Mouse (Mus musculus): ENCODE measurements around the gene Olfr1221. TPM values are rescaled to one million over a fixed set of nuclear protein-coding genes. Genes with fewer than 3 reads are reported as not detected.
"Not testable (repeated sequence)": the region's sequence is repeated elsewhere in the genome, so short reads cannot be mapped to it uniquely, and the experiment has no call there.

Olfr1221 gene
- not detected in 2 replicates for polyA plus RNA-seq (2016; fragmentation: Nextera tagmentation; extraction: Ambion mirVana)

DNA sequence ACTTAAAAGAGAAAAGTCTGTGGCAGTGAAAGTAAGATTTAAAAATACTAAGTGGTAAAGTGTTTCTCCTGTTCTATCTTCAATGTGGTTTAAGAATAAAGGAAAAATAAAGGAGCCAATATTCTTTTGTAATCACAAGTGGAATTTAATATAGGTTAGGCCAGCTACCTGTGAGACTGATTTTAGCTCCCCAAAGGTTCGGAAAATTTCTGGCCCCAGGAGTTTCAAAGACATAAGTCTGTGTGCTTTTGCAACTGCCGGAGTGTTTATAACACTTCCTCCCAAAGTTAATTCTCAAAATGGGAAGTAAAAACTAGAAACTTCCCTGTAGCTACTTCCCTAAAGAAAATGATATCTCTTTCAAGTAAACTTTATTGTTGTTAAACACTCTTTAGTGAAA, at the start of gene Olfr1221:
TSS of gene Olfr1221 (minus strand) at position 101 of the 400 bp plus-strand sequence.
- no peak within 1 kb of the TSS for H3K4me3 ChIP-seq
- ATAC-seq (ENCODE audit: low FRiP score, low read depth), result no peak
- WGBS, result 90% methylated on average over 2 of the region's 2 CpGs
- no peak within 1 kb of the TSS for H3K9ac ChIP-seq (replicated peaks)
- H3K27me3 ChIP-seq, result no peaks in the 10 kb centered on the region
- no peaks in the 10 kb centered on the region for H3K9me3 ChIP-seq
- no peaks in the 10 kb centered on the region for H3K36me3 ChIP-seq
- H3K4me2 ChIP-seq (replicated peaks), result no peak within 1 kb of the TSS
- no peaks in the 10 kb centered on the region for H3K4me1 ChIP-seq
- no peak within 1 kb of the TSS for H3K27ac ChIP-seq (replicated peaks)

DNA sequence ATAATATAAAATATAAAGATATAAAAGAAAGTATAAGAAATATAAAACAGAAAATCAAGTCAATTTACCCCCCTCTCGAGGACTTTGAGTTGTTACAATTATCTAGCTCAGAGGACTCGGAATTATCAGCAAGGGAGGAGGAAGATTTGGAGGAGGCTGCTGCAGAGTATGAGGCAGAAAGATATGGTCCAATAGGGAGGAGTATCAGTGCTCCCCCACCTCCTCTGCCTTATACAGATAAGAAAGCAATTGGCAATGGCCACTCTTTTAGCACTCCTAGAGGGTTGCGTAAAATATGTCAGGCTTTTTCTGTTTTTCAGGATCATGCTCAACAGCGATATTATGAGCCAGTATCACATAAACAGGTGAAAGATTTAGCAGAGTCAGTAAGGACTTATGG, 47.6 kb upstream of the Olfr1221 start:
- not testable (repeated sequence) for H3K4me3 ChIP-seq; H3K9ac ChIP-seq (replicated peaks); H3K4me1 ChIP-seq; ATAC-seq (ENCODE audit: low FRiP score, low read depth); H3K36me3 ChIP-seq; H3K9me3 ChIP-seq; H3K27ac ChIP-seq (replicated peaks); H3K27me3 ChIP-seq; H3K4me2 ChIP-seq (replicated peaks)
- 92% methylated on average over 4 of the region's 4 CpGs for WGBS

DNA sequence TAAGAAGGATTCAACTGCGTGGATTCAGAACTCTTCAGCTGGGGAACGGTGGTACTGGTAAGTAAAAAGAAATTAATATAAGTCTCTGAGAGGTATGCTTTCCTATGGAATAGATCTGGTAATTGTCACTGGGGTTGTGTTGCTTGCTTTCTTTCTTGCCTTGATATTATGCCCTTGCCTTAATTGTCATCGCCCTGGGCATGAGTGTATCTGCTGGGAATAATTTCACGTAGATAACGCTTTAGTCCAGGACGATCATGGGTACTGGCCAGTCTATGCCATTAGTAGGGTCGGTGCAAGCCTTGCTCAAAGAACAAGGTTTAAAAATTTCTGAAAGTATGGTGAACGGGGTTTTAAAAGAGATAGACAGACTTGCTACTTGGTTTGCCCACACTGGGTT, 46.9 kb upstream of the Olfr1221 start, which contains the start of gene Olfr1224-ps1:
TSS of gene Olfr1224-ps1 (minus strand) at position 101 of the 400 bp plus-strand sequence.
- not testable (repeated sequence) for H3K27ac ChIP-seq (replicated peaks); H3K9me3 ChIP-seq; ATAC-seq (ENCODE audit: low FRiP score, low read depth); H3K4me2 ChIP-seq (replicated peaks); H3K36me3 ChIP-seq; H3K4me1 ChIP-seq; H3K4me3 ChIP-seq; H3K9ac ChIP-seq (replicated peaks); H3K27me3 ChIP-seq
- 93% methylated on average over 8 of the region's 8 CpGs for WGBS

DNA sequence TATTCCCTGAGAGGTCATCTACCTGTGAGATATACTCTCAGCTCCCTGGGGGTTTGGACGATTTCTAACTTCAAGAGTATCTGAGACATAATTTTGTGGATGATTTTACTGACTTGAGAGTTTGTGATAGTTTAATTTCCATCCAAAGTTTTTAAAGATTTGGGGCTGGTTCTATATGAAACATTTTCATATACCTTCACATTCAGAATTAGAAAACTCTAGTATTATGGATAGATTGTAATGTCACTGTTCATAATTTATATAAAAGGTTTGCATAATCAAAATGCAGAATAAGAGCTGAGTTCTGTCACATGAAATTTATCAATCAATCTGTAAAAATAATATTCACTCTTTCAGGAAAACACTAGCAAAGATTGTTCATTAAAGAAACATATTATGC, 34.4 kb upstream of the Olfr1221 start, which contains the start of gene Olfr1223:
TSS of gene Olfr1223 (minus strand) at position 101 of the 400 bp plus-strand sequence.
- no peak for ATAC-seq (ENCODE audit: low FRiP score, low read depth)
- no peak within 1 kb of the TSS for H3K9ac ChIP-seq (replicated peaks)
- 77% methylated on average over 1 of the region's 1 CpGs for WGBS

DNA sequence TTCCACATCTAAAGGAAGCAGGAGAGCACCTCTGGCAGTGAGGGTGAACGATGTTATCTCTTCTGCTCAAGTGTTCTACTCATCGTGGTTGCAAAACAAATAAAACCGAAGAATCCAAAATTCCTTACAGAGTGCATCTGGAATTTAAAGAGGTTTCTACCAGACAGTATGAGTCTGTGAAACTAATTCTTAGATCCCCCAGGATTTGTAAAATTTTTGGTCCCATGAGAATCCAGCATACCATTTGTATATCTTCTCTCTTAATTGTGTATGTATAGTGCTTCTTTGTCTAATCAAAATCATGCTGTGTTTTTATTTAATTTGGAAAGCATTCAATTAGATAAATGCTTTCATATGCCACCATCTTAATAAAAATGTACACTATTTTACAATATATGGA, 15.9 kb upstream of the Olfr1221 start, which contains the start of gene Olfr1222:
TSS of gene Olfr1222 (minus strand) at position 101 of the 400 bp plus-strand sequence.
- Histone ChIP-seq H3K4me2 (replicated peaks) (no peak within 1 kb of the TSS), H3K4me3 (no peak within 1 kb of the TSS), H3K9ac (replicated peaks) (no peak within 1 kb of the TSS), H3K27me3 (no peaks in the 10 kb centered on the region), H3K4me1 (no peaks in the 10 kb centered on the region), H3K36me3 (no peaks in the 10 kb centered on the region), H3K9me3 (no peaks in the 10 kb centered on the region), H3K27ac (replicated peaks) (no peak within 1 kb of the TSS)
- WGBS, result 84% methylated on average over 3 of the region's 3 CpGs
- ATAC-seq (ENCODE audit: low FRiP score, low read depth), result no peak

More for the DNA sequence above, 34.4 kb upstream of the Olfr1221 start, which contains the start of gene Olfr1223:
- no peak within 1 kb of the TSS for H3K27ac ChIP-seq (replicated peaks)
- no peaks in the 10 kb centered on the region for H3K27me3 ChIP-seq
- no peak within 1 kb of the TSS for H3K4me2 ChIP-seq (replicated peaks)
- no peaks in the 10 kb centered on the region for H3K4me1 ChIP-seq
- no peaks in the 10 kb centered on the region for H3K9me3 ChIP-seq
- H3K36me3 ChIP-seq, result no peaks in the 10 kb centered on the region
- H3K4me3 ChIP-seq, result no peak within 1 kb of the TSS

DNA sequence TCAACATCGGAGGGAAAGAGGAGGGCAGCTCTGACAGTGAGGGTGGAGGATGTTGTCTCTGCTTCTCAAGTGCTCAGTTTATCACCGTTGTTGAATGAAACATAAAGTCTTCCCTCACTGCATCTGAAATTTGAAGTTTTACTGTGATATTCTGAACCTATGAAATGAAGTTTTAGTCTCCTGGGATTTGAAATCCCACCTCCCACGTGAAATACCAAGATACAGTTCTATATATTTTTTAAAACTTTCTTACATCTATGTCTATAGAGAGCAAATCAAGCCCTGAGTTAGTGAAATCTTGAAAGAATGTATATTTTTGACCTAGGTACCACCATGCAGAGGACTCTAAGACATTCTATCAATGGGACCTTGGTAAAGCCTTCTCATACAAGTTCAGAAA, 10.3 kb downstream of the Olfr1221 start, which contains the start of gene Olfr1220:
TSS of gene Olfr1220 (minus strand) at position 101 of the 400 bp plus-strand sequence.
- H3K27ac ChIP-seq (replicated peaks), result no peak within 1 kb of the TSS
- H3K9ac ChIP-seq (replicated peaks), result no peak within 1 kb of the TSS
- H3K4me1 ChIP-seq, result no peaks in the 10 kb centered on the region
- H3K36me3 ChIP-seq, result no peaks in the 10 kb centered on the region
- no peaks in the 10 kb centered on the region for H3K27me3 ChIP-seq
- H3K4me3 ChIP-seq, result no peak within 1 kb of the TSS
- H3K4me2 ChIP-seq (replicated peaks), result no peak within 1 kb of the TSS
- no peak for ATAC-seq (ENCODE audit: low FRiP score, low read depth)
- WGBS, result 86% methylated on average over 3 of the region's 3 CpGs
- H3K9me3 ChIP-seq, result no peaks in the 10 kb centered on the region

DNA sequence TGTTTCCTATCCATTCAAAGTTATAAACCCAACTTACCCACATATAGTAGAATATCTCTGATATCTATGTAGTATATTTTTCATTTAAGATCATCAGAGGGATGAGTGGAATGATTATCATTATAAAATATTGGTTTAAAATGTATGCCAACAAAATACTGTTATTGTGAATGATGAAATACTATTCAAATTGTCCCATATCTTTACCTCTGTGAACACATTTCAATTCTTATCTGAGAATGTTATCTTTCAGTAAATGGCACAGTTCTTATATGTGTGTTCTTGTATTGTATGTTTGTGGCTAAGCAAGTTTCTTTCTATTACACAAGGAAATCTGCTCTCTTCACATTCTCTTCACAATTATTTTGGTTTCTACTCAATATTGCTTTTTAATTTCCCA, 11.4 kb downstream of the Olfr1221 start:
- no peaks in the 10 kb centered on the region for H3K36me3 ChIP-seq
- no peaks in the 10 kb centered on the region for H3K4me1 ChIP-seq
- no peak overlapping the region for H3K4me3 ChIP-seq
- H3K27me3 ChIP-seq, result no peaks in the 10 kb centered on the region
- no peak overlapping the region for H3K9ac ChIP-seq (replicated peaks)
- no peaks in the 10 kb centered on the region for H3K9me3 ChIP-seq
- no peak for ATAC-seq (ENCODE audit: low FRiP score, low read depth)
- no peak overlapping the region for H3K4me2 ChIP-seq (replicated peaks)
- no peak overlapping the region for H3K27ac ChIP-seq (replicated peaks)

DNA sequence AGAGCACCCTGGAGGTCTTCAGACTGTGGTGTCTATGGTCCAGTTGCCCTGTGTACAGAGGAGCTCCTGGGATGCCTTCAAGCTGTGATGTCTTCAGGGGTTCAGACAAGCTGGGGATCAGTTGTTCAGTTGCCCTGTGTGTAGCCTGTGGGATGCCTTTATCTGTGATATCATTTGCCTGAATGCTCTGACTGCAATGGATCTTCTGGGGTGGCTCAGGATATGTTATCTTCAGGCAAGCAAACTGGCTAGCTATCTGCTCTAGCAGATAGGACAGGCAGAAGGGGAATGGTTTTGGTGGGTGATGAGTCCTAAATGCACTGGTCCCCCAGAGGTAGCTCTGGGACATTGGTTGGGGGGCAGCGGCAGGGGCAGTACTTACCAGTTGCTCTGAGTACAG, 23.2 kb downstream of the Olfr1221 start:
- ATAC-seq (ENCODE audit: low FRiP score, low read depth), result no peak
- Histone ChIP-seq H3K9ac (replicated peaks) (no peak overlapping the region), H3K9me3 (no peaks in the 10 kb centered on the region), H3K27ac (replicated peaks) (no peak overlapping the region), H3K4me3 (no peak overlapping the region), H3K4me2 (replicated peaks) (no peak overlapping the region), H3K4me1 (no peaks in the 10 kb centered on the region), H3K27me3 (no peaks in the 10 kb centered on the region), H3K36me3 (no peaks in the 10 kb centered on the region)
- 89% methylated on average over 1 of the region's 1 CpGs for WGBS

DNA sequence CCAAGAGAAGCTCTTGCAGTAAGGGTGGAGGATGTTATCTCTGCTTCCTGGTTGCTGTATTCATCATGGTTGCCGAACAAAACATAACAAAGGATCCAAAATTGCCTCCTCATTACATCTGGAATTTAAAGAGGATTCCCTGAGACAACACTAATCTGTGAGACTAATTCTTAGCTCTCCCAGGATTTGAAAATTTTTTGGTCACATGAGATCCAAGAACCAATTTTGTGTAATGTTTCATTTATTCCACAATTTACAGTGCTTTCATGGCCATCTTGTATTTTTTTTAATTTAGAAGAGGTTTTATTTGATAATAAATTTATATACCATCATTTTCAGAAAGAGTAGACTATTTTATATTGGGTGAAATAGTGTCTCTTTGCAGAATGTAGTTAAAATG, 33.7 kb downstream of the Olfr1221 start, which contains the start of gene Olfr1219:
TSS of gene Olfr1219 (minus strand) at position 101 of the 400 bp plus-strand sequence.
- H3K27me3 ChIP-seq, result no peaks in the 10 kb centered on the region
- H3K9me3 ChIP-seq, result no peaks in the 10 kb centered on the region
- ATAC-seq (ENCODE audit: low FRiP score, low read depth), result no peak
- no peak within 1 kb of the TSS for H3K9ac ChIP-seq (replicated peaks)
- H3K4me1 ChIP-seq, result no peaks in the 10 kb centered on the region
- no peak within 1 kb of the TSS for H3K4me3 ChIP-seq
- no peak within 1 kb of the TSS for H3K4me2 ChIP-seq (replicated peaks)
- H3K27ac ChIP-seq (replicated peaks), result no peak within 1 kb of the TSS
- no peaks in the 10 kb centered on the region for H3K36me3 ChIP-seq
- 60% methylated on average over 1 of the region's 1 CpGs for WGBS

DNA sequence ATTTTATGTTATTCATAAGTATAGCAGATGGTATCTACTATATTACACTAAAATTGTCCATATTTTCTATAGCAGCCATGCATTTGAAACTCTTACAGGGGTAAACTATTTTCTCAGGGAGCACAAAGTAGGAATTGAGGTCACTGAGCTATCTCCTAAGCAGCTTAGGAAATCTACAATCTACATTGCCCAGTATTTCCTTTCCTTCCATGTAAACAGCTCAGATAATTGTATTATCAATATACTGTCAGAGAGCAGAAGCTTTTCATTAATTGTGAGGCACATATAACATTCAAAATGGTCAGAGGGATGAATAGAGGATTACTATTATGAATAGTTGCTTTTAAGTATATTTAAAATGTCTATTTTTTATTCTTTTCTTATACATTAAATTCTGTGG, 35.6 kb downstream of the Olfr1221 start:
- Histone ChIP-seq H3K9ac (replicated peaks) (no peak overlapping the region), H3K27me3 (no peaks in the 10 kb centered on the region), H3K9me3 (no peaks in the 10 kb centered on the region), H3K4me3 (no peak overlapping the region), H3K27ac (replicated peaks) (no peak overlapping the region), H3K4me2 (replicated peaks) (no peak overlapping the region), H3K36me3 (no peaks in the 10 kb centered on the region), H3K4me1 (no peaks in the 10 kb centered on the region)
- no peak for ATAC-seq (ENCODE audit: low FRiP score, low read depth)

DNA sequence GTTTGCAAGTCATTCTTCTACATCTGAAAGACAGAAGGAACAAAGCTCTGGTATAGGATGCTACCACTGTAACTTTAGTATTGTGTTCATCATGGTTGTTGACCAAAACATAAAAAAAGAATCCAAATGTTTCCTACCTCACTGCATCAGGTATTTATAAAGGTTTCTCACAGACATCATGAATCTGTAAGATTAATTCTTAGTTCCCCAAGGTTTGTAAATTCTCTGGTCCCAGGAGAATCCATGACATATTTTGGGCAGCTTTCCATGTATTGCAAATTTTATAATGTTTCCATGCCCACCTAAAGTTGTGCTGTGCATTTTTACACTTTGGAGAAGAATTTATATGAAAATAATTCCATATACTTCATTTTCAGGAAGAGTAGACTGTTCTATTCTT, 56.0 kb downstream of the Olfr1221 start, which contains the start of gene Olfr1218:
TSS of gene Olfr1218 (minus strand) at position 101 of the 400 bp plus-strand sequence.
- no peak for ATAC-seq (ENCODE audit: low FRiP score, low read depth)
- Histone ChIP-seq H3K4me2 (replicated peaks) (no peak within 1 kb of the TSS), H3K4me1 (no peaks in the 10 kb centered on the region), H3K9ac (replicated peaks) (no peak within 1 kb of the TSS), H3K9me3 (no peaks in the 10 kb centered on the region), H3K4me3 (no peak within 1 kb of the TSS), H3K27ac (replicated peaks) (no peak within 1 kb of the TSS), H3K27me3 (no peaks in the 10 kb centered on the region), H3K36me3 (no peaks in the 10 kb centered on the region)
